Mouse (Mus musculus): ENCODE measurements around the gene Gabarapl1.
A peak's percentile ranks its signal among the peaks of the same experiment; 100 is the strongest.

The Gabarapl1 gene

DNA sequence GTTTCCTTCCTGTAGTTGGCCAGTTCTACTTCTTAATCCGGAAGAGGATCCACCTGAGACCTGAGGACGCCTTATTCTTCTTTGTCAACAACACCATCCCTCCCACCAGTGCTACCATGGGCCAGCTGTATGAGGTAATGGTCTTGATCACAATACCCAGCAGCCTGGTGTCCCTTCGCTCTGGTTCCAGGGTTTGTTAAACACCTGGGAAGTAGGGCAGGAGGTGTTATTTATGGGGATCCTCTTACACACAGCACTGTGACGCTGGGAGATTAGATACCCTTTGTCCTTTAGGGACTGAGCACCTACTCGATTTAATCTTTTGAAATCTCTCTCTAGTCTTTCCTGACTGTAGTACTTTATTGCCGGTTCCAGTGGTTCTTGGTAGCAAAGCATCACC is 5.6 kb downstream of the Gabarapl1 start:
- DNase-seq: no peak

DNA sequence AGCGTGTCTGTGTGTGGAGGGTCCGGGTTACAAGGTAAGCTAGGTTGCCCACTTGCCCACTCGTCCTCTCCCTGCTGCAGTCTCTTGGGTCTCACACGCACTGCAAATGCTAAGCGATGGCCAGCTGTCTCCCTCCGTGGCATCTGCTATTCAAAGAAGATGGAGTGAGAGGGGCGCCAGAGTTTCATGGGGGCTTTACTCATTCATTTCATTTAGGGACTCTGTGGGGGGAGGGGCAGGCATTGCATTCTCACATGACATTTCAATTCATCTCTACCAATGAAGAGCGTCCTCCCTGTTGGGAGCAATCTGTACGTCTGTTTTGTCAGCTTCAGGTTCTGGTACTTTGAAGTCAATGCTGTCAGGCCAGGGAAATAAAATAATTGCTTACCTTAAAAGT is 9.0 kb downstream of the Gabarapl1 start:
- DNase-seq: no peak

DNA sequence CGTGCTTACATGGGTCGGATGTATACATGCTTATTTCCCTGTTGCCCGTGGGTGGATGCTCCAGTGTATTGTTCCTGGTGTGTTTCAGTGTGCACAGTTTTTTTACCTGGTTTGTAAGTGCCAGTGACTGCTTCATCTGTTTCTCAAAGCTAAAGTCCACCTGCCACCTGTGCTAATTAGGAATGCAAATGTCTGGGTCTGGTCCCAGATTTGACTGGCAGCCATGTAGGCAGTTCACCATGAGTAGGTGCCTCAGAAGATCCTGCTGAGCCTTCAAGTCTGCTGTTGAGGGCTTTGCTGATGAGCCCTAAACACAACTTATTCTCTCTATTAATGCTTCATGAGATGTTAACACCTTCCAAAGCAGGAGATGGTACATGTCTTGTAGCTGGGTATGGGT is 9.6 kb downstream of the Gabarapl1 start:
- DNase-seq: no peak

DNA sequence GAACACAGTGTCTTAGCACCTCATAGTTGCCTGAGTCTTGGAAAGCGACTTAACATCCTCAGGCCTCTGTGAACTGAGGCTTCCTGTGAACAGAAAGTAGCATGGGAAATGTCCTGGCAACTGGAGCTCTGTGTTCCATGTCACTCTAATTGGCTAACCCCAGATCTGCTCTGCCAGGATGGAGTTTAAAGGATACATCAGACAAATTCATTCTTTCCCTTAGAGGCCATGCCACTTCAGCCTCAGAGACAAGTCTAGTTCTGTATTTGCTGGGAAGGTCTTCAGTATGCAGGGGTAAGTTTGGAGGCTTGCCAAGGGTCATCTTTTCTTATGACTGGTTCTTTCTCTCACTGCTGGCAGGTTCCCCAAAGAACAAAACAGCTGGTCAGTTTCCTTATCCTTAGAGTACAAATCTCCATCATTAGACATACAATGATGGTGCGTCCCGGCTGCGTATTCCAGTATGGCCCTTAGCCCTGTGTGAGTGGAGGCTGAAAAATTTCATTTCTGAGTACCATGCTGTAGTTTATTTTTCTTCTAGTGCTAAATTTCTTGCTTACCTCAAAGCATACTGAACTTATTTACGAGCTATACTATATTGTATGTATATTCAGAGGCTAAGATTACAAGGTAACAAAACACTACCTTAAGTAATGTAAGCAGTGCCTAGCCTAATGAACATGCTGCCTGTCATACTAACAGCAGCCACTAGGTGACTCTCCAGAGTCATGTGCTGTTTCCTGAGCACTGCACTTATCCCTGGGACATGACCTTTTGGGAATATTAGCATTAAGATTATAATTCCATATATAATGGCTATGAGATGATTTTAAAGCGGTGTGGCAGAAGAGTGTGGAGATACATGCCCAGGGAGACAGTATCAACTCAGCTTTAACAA is 11.0 kb downstream of the Gabarapl1 start:
- peak; percentile 87 for DNase-seq

DNA sequence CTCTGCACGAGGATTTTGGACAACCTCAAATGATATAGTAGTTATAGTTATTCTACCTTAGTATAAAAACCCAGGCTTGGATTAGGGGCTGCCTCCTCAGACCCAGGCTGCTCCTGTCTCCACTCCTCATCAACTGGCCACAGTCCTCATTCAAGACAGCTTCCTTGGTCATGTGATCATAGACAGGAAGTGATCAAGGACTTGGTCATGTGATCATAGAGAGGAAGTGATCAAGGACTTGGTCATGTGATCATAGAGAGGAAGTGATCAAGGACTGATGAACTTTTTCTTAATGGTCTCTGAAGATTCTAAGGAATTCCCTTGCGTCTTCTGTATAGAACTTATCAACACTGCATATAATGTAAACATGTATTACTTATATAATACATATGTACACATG is 14.3 kb downstream of the Gabarapl1 start:
- no peak for DNase-seq

DNA sequence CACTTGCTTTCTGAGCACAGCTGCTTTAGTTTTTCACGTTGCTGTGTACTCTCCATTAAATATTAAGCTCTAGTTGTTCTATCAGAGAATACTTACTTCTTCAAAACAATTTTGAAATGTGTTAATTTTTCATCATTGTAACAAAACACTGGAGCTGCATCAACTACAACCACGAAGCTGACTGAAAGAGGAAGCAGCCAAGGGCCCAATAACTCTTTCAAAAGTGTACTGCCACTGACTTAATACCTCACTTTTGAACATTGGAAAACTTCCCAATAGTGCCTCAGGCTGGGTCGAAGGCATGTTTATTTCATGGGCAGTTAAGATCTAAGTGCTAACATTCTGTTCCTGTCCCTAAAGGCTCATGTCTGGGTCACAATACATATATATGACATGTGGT is 15.0 kb downstream of the Gabarapl1 start:
- no peak for DNase-seq

DNA sequence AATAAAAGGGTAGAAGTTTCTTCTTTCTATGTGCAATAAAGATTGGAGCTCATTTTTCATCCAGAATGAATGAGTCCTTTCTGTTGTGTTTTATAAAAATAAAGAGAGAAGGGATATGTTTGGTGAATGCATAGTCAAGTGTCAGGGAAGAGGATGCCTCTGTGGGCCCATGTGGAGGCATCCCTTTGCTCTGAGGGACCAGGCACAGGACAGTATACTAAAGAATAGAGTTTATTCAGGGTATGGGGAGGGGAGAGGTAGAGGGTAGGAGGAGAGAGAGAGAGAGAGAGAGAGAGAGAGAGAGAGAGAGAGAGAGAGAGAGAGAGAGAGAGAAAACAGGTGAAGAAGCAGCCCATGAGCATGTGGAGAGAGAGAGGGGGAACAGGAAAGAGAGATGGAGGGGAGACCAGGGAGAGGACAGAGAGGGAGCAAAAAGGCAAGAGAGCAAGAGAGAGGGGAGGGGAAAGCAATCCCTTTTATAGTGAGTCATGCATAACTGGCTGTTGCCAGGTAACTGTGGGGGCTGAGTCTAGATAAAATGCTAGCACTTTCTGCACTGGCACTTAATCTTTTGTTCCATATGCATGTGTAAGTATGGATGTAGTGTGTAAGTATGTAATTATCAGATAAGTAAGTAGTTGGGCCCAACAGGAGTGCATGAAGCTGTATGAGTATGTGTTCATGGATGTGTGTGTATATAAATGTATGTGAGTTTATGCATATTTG is 24.5 kb downstream of the Gabarapl1 start:
- DNase-seq: no peak

DNA sequence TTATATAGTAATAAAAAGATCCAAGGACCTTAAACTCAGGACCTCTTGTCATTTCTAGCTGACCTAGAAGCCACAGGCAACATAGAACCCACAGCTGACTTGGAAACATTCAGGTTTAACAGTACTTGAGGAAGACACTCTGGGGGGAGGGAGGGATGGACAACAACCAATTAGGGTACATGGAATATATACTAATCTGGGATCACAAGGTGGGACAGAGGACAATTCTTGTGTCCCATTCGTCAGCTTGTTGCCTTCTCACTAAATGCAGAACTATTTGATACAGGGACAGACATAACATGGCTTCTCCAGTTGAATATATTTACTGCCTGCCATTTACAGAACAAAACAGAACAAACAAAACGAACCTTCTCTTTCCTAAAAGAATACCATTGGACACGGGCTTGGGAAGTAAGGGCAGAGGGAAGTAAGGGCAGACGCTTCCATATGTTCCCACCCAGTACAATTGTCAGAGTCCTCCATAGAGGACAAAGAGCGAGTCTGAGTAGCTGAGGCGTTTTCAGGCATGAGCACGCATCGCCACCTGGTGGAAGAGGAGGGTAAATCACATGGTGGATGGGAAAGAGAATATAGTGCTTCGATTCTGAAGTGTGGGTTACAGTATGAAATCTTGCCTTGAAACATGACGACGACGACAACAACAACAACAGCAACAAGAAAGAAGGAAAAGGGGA is 26.1 kb downstream of the Gabarapl1 start:
- peak; percentile 80 for DNase-seq

DNA sequence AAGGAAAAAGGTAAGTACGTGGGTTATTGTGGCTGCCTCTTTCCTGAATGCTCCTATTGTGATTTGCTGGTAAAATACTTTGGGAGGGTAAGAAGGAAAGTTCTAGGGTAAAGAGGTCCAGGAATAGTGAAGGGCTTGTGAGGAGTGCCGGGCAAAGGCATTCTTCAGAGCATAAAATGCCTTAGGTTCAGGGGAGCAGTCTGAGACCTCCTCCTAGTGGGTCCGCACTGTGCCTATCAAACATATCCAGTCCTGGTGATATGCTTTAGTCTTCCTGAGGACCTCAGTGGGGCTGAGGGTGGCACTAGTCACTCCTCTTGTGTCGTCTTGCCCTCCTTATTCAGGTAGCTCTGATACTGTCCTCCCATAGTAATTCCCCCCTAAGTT is 26.7 kb downstream of the Gabarapl1 start:
- DNase-seq: no peak

DNA sequence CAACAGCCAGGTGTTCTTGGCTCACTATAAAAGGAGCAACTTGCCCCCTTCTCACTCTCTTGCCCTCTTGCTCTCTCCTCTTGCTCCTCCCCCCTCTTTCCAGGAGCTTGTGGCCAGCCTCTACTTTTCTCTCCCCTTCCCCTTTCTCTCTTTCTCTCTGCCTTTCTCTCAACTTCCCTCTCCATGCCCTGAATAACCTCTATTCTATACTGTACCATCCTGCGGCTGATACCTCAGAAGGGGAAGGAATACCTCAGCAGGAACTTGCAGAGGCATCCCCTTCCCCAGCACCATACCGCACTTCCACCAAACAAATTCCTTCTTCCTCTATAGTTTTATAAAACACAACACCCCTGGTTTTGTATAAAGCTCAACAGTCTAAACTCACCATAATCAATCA is 32.3 kb downstream of the Gabarapl1 start:
- no peak for DNase-seq

DNA sequence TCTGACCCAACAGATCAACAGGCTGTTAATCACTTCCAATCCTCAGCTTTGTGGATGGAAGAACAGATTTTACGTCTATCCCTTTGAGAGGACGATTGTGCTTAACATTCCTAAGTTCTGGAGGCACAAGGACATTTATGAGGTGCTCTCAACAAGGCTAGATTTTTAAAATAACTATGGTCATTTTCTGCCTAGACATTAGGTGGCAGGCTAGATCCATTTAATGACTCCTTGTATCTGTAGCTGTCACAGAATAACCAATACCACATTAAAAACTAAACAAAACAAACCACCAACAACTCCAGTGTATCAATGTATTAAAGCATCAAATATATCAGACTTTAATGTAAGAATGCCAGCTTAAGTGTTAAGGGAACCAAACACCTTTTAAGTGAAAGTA is 42.4 kb downstream of the Gabarapl1 start:
- peak; percentile 16 for DNase-seq

DNA sequence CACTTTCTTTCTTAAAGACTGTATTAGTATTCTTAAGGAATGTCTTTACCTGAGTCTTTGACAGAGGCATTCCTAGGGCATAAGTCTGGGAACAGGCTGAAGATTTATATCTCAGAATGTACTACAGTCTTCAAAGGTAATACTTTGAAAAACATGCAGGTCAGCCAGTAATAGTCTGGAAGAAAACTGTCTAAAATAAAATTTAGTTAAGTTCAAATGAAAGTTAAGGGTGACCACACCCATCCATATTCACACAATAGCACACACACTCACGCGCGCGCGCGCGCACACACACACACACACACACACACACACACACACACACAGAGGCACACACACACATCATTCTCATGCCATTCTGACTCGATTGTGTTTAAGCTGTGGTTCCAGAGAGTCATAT is 44.6 kb downstream of the Gabarapl1 start, which contains the start of gene Klre1:
Klre1 (plus strand) TSS at position 301 of the 400 bp plus-strand sequence.
- DNase-seq: no peak

DNA sequence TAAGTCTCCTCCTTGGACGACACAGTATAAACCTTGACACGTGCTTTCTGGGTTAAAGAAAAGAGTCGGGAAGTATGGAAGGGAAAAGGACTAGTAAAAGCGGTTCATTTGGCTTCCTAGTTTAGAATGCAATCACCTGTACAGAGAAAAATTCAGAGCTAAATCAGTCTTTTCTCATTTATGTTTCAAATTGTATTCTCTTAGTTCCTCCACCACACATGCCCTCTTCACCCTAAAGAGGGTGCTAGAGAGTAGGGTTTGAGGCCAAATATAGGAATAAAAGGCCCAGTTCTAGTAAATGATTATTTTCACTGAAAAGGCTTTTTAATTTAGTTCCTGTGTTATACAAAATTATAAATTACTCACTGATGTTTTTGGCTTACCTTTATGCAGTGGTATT is 48.3 kb downstream of the Gabarapl1 start:
- peak; percentile 19 for DNase-seq

DNA sequence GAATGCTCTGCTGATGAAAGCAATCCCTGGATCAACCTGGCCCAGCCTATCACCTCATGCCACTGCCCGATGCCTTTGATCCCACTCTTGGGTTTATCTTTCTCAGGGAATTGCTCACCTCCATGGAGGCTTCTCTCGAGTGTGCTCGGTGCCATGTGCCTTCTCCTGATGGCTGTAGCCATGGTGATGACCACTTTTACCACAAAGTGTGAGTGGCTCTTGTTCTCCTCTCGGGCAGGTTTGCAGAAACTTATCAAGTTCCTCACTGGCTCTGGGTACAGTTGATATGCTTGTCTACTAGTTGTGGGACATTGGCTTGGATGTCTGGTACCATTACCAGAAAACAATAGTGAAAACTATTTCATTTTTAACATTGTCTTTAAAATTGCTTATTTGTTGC is 48.9 kb downstream of the Gabarapl1 start:
- no peak for DNase-seq

DNA sequence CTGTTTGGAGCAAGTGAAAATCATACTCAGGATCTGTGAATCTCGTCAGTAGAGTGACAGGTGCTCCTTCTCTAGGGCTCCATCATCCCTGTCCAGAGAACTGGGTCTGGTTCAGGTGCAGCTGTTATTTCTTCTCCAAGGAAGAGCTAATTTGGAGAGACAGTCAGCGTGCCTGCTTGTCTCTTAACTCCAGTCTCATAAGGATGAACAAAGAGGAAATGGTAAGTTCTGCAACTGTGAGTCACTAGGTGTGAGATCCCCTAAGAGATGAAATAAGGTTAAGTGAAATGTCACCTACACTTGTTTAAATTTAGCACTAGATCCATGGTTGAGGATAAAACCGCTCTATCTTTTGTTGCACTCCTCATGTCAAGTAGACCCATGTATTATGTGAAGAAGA is 50.1 kb downstream of the Gabarapl1 start:
- DNase-seq: no peak

DNA sequence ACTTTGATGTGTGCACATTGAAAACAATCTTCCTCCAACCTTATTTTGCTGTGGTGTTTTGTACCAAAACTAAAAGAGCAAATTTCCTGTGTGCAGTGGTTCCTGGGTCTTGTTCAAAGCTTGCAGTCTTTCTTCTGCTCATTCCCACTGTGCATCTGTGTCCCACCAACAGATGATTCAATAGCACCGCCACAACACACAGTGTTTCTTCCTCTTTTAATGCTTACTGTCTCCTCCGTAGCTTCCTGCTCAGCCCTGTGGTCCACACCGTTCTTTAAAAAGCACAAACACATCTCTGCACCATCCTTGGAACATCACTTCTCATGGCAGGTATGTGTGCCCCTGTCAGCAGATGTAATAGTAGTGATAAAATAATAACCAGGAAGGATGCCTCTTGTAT is 58.5 kb downstream of the Gabarapl1 start, which contains the start of gene Klrd1:
Klrd1 (plus strand) TSS at position 275 of the 400 bp plus-strand sequence.
- DNase-seq: peak; percentile 14

Data from lung, postnatal 36 days (tissue).